Comparison of ENCODE assay signal across 20 mouse cellular contexts in the genomic region with DNA sequence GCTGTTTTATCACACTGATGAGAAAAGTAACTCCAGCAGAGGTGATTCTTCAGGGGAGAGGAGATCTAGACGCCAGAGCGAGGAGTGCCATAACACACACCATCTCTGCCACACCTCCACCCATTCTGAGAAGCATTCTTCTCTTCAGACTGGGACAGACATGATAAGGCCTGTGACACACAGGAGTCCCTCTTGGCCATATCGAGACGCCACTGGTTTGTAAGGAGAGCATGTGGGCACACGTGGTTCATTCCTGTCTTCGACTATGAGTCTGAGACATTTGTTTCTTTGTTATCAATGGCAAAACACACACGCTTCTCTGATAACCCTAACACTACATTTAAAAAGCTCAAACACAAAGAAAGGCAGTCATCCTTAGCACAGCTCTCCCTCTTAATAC. TPM values are rescaled to one million over a fixed set of nuclear protein-coding genes. Genes with fewer than 3 reads are reported as not detected.
DNase-seq lines count a peak whose midpoint lies in the region; ATAC-seq and TF ChIP-seq lines count a peak whose summit lies in the region.
"Had no signal": no experiment of that assay in that cellular context is flagged by ENCODE, and none has a peak within 500 bp of the region (broad histone marks: within the 10 kb centered on the region; RNA-seq: fewer than 3 reads in every experiment).

No protein-coding gene starts in this region.

- no peak for TF ChIP-seq CTCF in olfactory bulb, adult 2 months (IDR thresholded peaks at IDR 0.05; ENCODE audit: insufficient read depth, low read depth, low read length)

- ATAC-seq in forebrain, embryonic 14.5 days: peak; percentile 23; the same call in 1 of the 2 replicates
- ATAC-seq in forebrain, embryonic 12.5 days (ENCODE audit: low FRiP score): no peak
- ATAC-seq in neural tube, embryonic 13.5 days (ENCODE audit: low read depth): no peak
- ATAC-seq in liver, embryonic 16.5 days (ENCODE audit: low read depth): peak; percentile 77
- ATAC-seq: activated CD4-positive, CD25-positive, alpha-beta regulatory T cell, adult 4 months; intestine, postnatal 0 days had no signal

- no peak overlapping the region for H3K4me2 ChIP-seq in forebrain, embryonic 14.5 days (ENCODE audit: low read length)
- H3K4me2 ChIP-seq in forebrain, embryonic 12.5 days: no peak overlapping the region
- H3K4me2 ChIP-seq in neural tube, embryonic 13.5 days: no peak overlapping the region
- no peak overlapping the region for H3K4me2 ChIP-seq in liver, embryonic 16.5 days (ENCODE audit: low read depth, low read length)
- H3K4me2 ChIP-seq: embryonic facial prominence, embryonic 13.5 days had no signal

- no peak for TF ChIP-seq POLR2A in olfactory bulb, adult 2 months (IDR thresholded peaks at IDR 0.05; ENCODE audit: insufficient read depth, low read depth, low read length)

- H3K27me3 ChIP-seq in forebrain, embryonic 14.5 days (replicated peaks; ENCODE audit: control insufficient read depth, insufficient read depth, low read length): no peaks in the 10 kb centered on the region
- H3K27me3 ChIP-seq in forebrain, embryonic 12.5 days: no peaks in the 10 kb centered on the region
- no peaks in the 10 kb centered on the region for H3K27me3 ChIP-seq in neural tube, embryonic 13.5 days
- H3K27me3 ChIP-seq in liver, embryonic 16.5 days (ENCODE audit: control insufficient read depth, insufficient read depth, low read depth, low read length): no peaks in the 10 kb centered on the region
- H3K27me3 ChIP-seq: CH12.LX; embryonic facial prominence, embryonic 13.5 days had no signal

- H3K9ac ChIP-seq in forebrain, embryonic 14.5 days (ENCODE audit: low read length): no peak overlapping the region
- H3K9ac ChIP-seq in forebrain, embryonic 12.5 days: no peak overlapping the region
- H3K9ac ChIP-seq in neural tube, embryonic 13.5 days: no peak overlapping the region
- no peak overlapping the region for H3K9ac ChIP-seq in liver, embryonic 16.5 days (ENCODE audit: low read depth, low read length)
- H3K9ac ChIP-seq: embryonic facial prominence, embryonic 13.5 days had no signal

- no peaks in the 10 kb centered on the region for H3K9me3 ChIP-seq in forebrain, embryonic 14.5 days (replicated peaks; ENCODE audit: control insufficient read depth, low read length)
- no peaks in the 10 kb centered on the region for H3K9me3 ChIP-seq in forebrain, embryonic 12.5 days
- H3K9me3 ChIP-seq in neural tube, embryonic 13.5 days: no peaks in the 10 kb centered on the region
- H3K9me3 ChIP-seq in liver, embryonic 16.5 days (replicated peaks; ENCODE audit: control insufficient read depth, low read length): no peaks in the 10 kb centered on the region
- H3K9me3 ChIP-seq: embryonic facial prominence, embryonic 13.5 days had no signal

- peak overlapping the region; percentile 44; the same call in 1 of the 2 replicates for H3K27ac ChIP-seq in forebrain, embryonic 14.5 days (ENCODE audit: low read depth, low read length)
- H3K27ac ChIP-seq in forebrain, embryonic 12.5 days: no peak overlapping the region
- H3K27ac ChIP-seq in neural tube, embryonic 13.5 days (replicated peaks): peak overlapping the region; percentile 52
- no peak overlapping the region for H3K27ac ChIP-seq in liver, embryonic 16.5 days (ENCODE audit: low read length)
- H3K27ac ChIP-seq in olfactory bulb, adult 2 months (ENCODE audit: insufficient read depth, low read depth, low read length): peak overlapping the region; percentile 61; the same call in 1 of the 2 replicates
- H3K27ac ChIP-seq: embryonic facial prominence, embryonic 13.5 days; heart, adult 2 months had no signal

- H3K4me3 ChIP-seq in forebrain, embryonic 14.5 days (ENCODE audit: low read depth, low read length): no peak overlapping the region
- no peak overlapping the region for H3K4me3 ChIP-seq in forebrain, embryonic 12.5 days (replicated peaks)
- H3K4me3 ChIP-seq in neural tube, embryonic 13.5 days: no peak overlapping the region
- H3K4me3 ChIP-seq in liver, embryonic 16.5 days (ENCODE audit: low read depth, low read length): no peak overlapping the region
- H3K4me3 ChIP-seq in olfactory bulb, adult 2 months (ENCODE audit: insufficient read depth, low read depth, low read length): no peak overlapping the region
- H3K4me3 ChIP-seq: embryonic facial prominence, embryonic 13.5 days; heart, adult 2 months; myocyte had no signal

- no peaks in the 10 kb centered on the region for H3K4me1 ChIP-seq in forebrain, embryonic 14.5 days (ENCODE audit: control insufficient read depth, insufficient read depth, low read length)
- H3K4me1 ChIP-seq in forebrain, embryonic 12.5 days: peaks cover 3% of the 10 kb centered on the region; the same call in 1 of the 2 replicates
- peaks cover 25% of the 10 kb centered on the region for H3K4me1 ChIP-seq in neural tube, embryonic 13.5 days (replicated peaks)
- H3K4me1 ChIP-seq in liver, embryonic 16.5 days (ENCODE audit: control insufficient read depth, low read depth, low read length): no peaks in the 10 kb centered on the region; the same call in 1 of the 2 replicates
- H3K4me1 ChIP-seq in olfactory bulb, adult 2 months (ENCODE audit: control insufficient read depth, insufficient read depth, low read length): peaks cover 23% of the 10 kb centered on the region

- H3K36me3 ChIP-seq in forebrain, embryonic 14.5 days (ENCODE audit: control insufficient read depth, insufficient read depth, low read length): no peaks in the 10 kb centered on the region
- H3K36me3 ChIP-seq in forebrain, embryonic 12.5 days (replicated peaks): no peaks in the 10 kb centered on the region
- H3K36me3 ChIP-seq in neural tube, embryonic 13.5 days: no peaks in the 10 kb centered on the region
- H3K36me3 ChIP-seq in liver, embryonic 16.5 days (ENCODE audit: control insufficient read depth, insufficient read depth): no peaks in the 10 kb centered on the region
- H3K36me3 ChIP-seq: embryonic facial prominence, embryonic 13.5 days had no signal

- WGBS in forebrain, embryonic 14.5 days: 91% methylated on average over 7 of the region's 7 CpGs
- WGBS in forebrain, embryonic 12.5 days: 91% methylated on average over 7 of the region's 7 CpGs
- 86% methylated on average over 7 of the region's 7 CpGs for WGBS in neural tube, embryonic 13.5 days
- 21% methylated on average over 7 of the region's 7 CpGs for WGBS in liver, embryonic 16.5 days (ENCODE audit: insufficient replicate concordance)
- 51% methylated on average over 7 of the region's 7 CpGs for WGBS in olfactory bulb, adult 2 months

- intact Hi-C loops in heart, postnatal 36 days (cut with DNase I): no loop called here

- DNase-seq in forebrain, embryonic 14.5 days (ENCODE audit: low spot score): no peak
- DNase-seq in neural tube, embryonic 10.5 days (ENCODE audit: extremely low spot score, low spot score): no peak
- no peak for DNase-seq in lung, postnatal 10 days
- DNase-seq in heart, postnatal 36 days: no peak
- DNase-seq: adrenal gland, postnatal 36 days; cerebellum, postnatal 36 days; heart, adult 2 months; heart, postnatal 10 days; kidney, postnatal 10 days; lung, adult 2 months; right cerebral cortex, postnatal 4 days had no signal

RNA-seq across cellular contexts. Expression of a gene that starts 43.9 kb away (rescaled TPM):
- polyA plus RNA-seq in forebrain, embryonic 14.5 days (2014; fragmentation: Nextera tagmentation; extraction: Ambion mirVana): 30.8 and 42.9 TPM in 2 replicates
- polyA plus RNA-seq in forebrain, embryonic 12.5 days (2016; fragmentation: Nextera tagmentation; extraction: Ambion mirVana): 17.5 and 18.1 TPM in 2 replicates
- 61.0 and 62.3 TPM in 2 replicates for polyA plus RNA-seq in neural tube, embryonic 13.5 days (2015; fragmentation: Nextera tagmentation; extraction: Ambion mirVana)
- polyA plus RNA-seq in liver, embryonic 16.5 days (2015; fragmentation: Nextera tagmentation; extraction: Ambion mirVana): 0.11 TPM in 1 of 2 replicates, not detected in the other
- 121 and 158 TPM in 2 replicates for polyA plus RNA-seq in olfactory bulb, adult 2 months (2012; ENCODE audit: insufficient read depth, insufficient read length, low replicate concordance, missing spikeins)
- under 1 TPM in 1 of 2 experiments, not detected in 1; 0.16 TPM for total RNA-seq in heart, postnatal 36 days (2021)
- total RNA-seq: CH12.LX had no signal
- polyA plus RNA-seq: activated CD4-positive, CD25-positive, alpha-beta regulatory T cell, adult 4 months; myocyte had no signal

Comparison
In these comparisons a context has a peak if more than half of its experiments do, and no peak if none do; other contexts are left out.
1. ATAC-seq: peak in forebrain, embryonic 14.5 days (single experiment) and liver, embryonic 16.5 days (single experiment); none in forebrain, embryonic 12.5 days (single experiment) and neural tube, embryonic 13.5 days (single experiment).
2. H3K27ac ChIP-seq: peak in forebrain, embryonic 14.5 days (single experiment), neural tube, embryonic 13.5 days (single experiment) and olfactory bulb, adult 2 months (single experiment); none in forebrain, embryonic 12.5 days (single experiment) and liver, embryonic 16.5 days (single experiment).
3. RNA of a gene that starts 43.9 kb away (polyA plus RNA-seq): 121 to 158 TPM in olfactory bulb, adult 2 months, 61.0 to 62.3 TPM in neural tube, embryonic 13.5 days, 30.8 to 42.9 TPM in forebrain, embryonic 14.5 days and 17.5 to 18.1 TPM in forebrain, embryonic 12.5 days; 0.11 TPM in liver, embryonic 16.5 days; every median in the first group is over 10 times any median in the second.